Mouse (Mus musculus): Measurements from ENCODE around the gene Skor1. TPM values are rescaled to one million over a fixed set of nuclear protein-coding genes. Genes with fewer than 3 reads are reported as not detected.

Gene Skor1
- total RNA-seq, 2 experiments from 2014 or later: 0.23 to 0.34 TPM

GRCm38 (mm10) chr9:63136241-63136640 lies 12.5 kb downstream of the Skor1 start:
- no peak for DNase-seq (ENCODE audit: low spot score in 2 of 2)

GRCm38 (mm10) chr9:63135801-63136200 lies 13.0 kb downstream of the Skor1 start:
- no peak for DNase-seq (ENCODE audit: low spot score in 2 of 2)

- DNase-seq (ENCODE audit: low spot score in 2 of 2): no peak
Measured at GRCm38 (mm10) chr9:63135356-63135755, 13.4 kb downstream of the Skor1 start.

GRCm38 (mm10) chr9:63133659-63134058 lies 15.1 kb downstream of the Skor1 start:
- no peak for DNase-seq (ENCODE audit: low spot score in 2 of 2)

GRCm38 (mm10) chr9:63132673-63133601 lies 15.8 kb downstream of the Skor1 start:
- peak; percentile 76 to 83 for DNase-seq (ENCODE audit: low spot score in 2 of 2)

- no peak for DNase-seq (ENCODE audit: low spot score in 2 of 2)
Measured at GRCm38 (mm10) chr9:63131957-63132602, 16.7 kb downstream of the Skor1 start.

- DNase-seq (ENCODE audit: low spot score in 2 of 2): no peak
Measured at GRCm38 (mm10) chr9:63129641-63130041, 19.1 kb downstream of the Skor1 start.

- DNase-seq (ENCODE audit: low spot score in 2 of 2): no peak
Measured at GRCm38 (mm10) chr9:63124512-63124911, 24.2 kb downstream of the Skor1 start.

- DNase-seq (ENCODE audit: low spot score in 2 of 2): peak; percentile 74 to 76
Measured at GRCm38 (mm10) chr9:63123451-63124438, 25.0 kb downstream of the Skor1 start.

- DNase-seq (ENCODE audit: low spot score in 2 of 2): no peak
Measured at GRCm38 (mm10) chr9:63122161-63122833, 26.5 kb downstream of the Skor1 start.

- no peak for DNase-seq (ENCODE audit: low spot score in 2 of 2)
Measured at GRCm38 (mm10) chr9:63118385-63118784, 30.4 kb downstream of the Skor1 start.

- no peak for DNase-seq (ENCODE audit: low spot score in 2 of 2)
Measured at GRCm38 (mm10) chr9:63112514-63112913, 36.2 kb downstream of the Skor1 start.

GRCm38 (mm10) chr9:63109782-63110087 lies 39.0 kb downstream of the Skor1 start:
- DNase-seq (ENCODE audit: low spot score in 2 of 2): no peak

- DNase-seq (ENCODE audit: low spot score in 2 of 2): peak; percentile 79 to 85
Measured at GRCm38 (mm10) chr9:63109020-63109781, 39.6 kb downstream of the Skor1 start.

- DNase-seq (ENCODE audit: low spot score in 2 of 2): no peak
Measured at GRCm38 (mm10) chr9:63108580-63108979, 40.2 kb downstream of the Skor1 start.

- no peak for DNase-seq (ENCODE audit: low spot score in 2 of 2)
Measured at GRCm38 (mm10) chr9:63100660-63101059, 48.1 kb downstream of the Skor1 start.

- DNase-seq (ENCODE audit: low spot score in 2 of 2): no peak
Measured at GRCm38 (mm10) chr9:63099876-63100275, 48.9 kb downstream of the Skor1 start.

- no peak for DNase-seq (ENCODE audit: low spot score in 2 of 2)
Measured at GRCm38 (mm10) chr9:63099344-63099743, 49.4 kb downstream of the Skor1 start.

- DNase-seq (ENCODE audit: low spot score in 2 of 2): no peak
Measured at GRCm38 (mm10) chr9:63098887-63099286, 49.9 kb downstream of the Skor1 start.

- DNase-seq (ENCODE audit: low spot score in 2 of 2): no peak
Measured at GRCm38 (mm10) chr9:63097204-63097603, 51.6 kb downstream of the Skor1 start.
